Mouse (Mus musculus) heart, postnatal 36 days (tissue): Measurements from ENCODE around the gene Cdc6. TPM values are rescaled to one million over a fixed set of nuclear protein-coding genes. Genes with fewer than 3 reads are reported as not detected.
"Not testable (repeated sequence)": the region's sequence is repeated elsewhere in the genome, so short reads cannot be mapped to it uniquely, and the experiment has no call there.

Experiments used
- DNase-seq, 2 experiments: peaks; one replicate each; pipeline ENCODE4 v3.0.0; 2021 to 2022
- intact Hi-C: fragments of 180-260 bp; cut with DNase I; formaldehyde crosslinking; loops from one replicate; pipeline ENCODE4 v1.15.1; 2025
- total RNA-seq, 2 experiments: library from RNA; stranded (reverse); gene quantifications; 2 replicates each; pipeline ENCODE4 v1.2.3; 2021

The Cdc6 gene
- total RNA-seq, 2 experiments from 2014 or later = 0.14 to 0.49 TPM

- no peak for DNase-seq
- intact Hi-C loops = loop anchor here (1.0 kb wide), 1 partner anchor 41 kb away; no protein-coding TSS in a partner anchor
These were observed 2.0 kb upstream of the Cdc6 start for GRCm38 (mm10) chr11:98905583-98905982.

- intact Hi-C loops = loop anchor here (2.0 kb wide), 1 partner anchor 116 kb away; no protein-coding TSS in a partner anchor
- no peak for DNase-seq
These were observed 551 bp upstream of the Cdc6 start for GRCm38 (mm10) chr11:98907063-98907436.

GRCm38 (mm10) chr11:98909654-98910053, 2.1 kb downstream of the Cdc6 start:
- intact Hi-C loops = loop anchor here (1.0 to 2.0 kb wide), 2 partner anchors 50 to 209 kb away; partner anchors contain the start of gene Csf3
- peak; percentile 59 to 74 for DNase-seq

- DNase-seq = no peak
- intact Hi-C loops = no loop called here
These were observed 2.8 kb downstream of the Cdc6 start for GRCm38 (mm10) chr11:98910415-98910814.

GRCm38 (mm10) chr11:98911498-98911897, 3.9 kb downstream of the Cdc6 start:
- DNase-seq = no peak
- intact Hi-C loops = no loop called here

- intact Hi-C loops = no loop called here
- no peak for DNase-seq
These were observed 6.6 kb downstream of the Cdc6 start for GRCm38 (mm10) chr11:98914196-98914595.

GRCm38 (mm10) chr11:98916376-98916775, 8.8 kb downstream of the Cdc6 start:
- intact Hi-C loops = loop anchor here (5.0 kb wide), 2 partner anchors 106 to 211 kb away; partner anchors contain the start of gene Top2a
- not testable (repeated sequence) for DNase-seq

- no peak for DNase-seq
- intact Hi-C loops = loop anchor here (5.0 kb wide), 2 partner anchors 105 to 210 kb away; partner anchors contain the start of gene Top2a
These were observed 9.9 kb downstream of the Cdc6 start for GRCm38 (mm10) chr11:98917428-98918005.

- intact Hi-C loops = loop anchor here (5.0 kb wide), 2 partner anchors 104 to 209 kb away; partner anchors contain the start of gene Top2a
- peak in 1 of 2 experiments; percentile 56 for DNase-seq
These were observed 10.6 kb downstream of the Cdc6 start for GRCm38 (mm10) chr11:98918231-98918630.

GRCm38 (mm10) chr11:98919009-98919408, 11.4 kb downstream of the Cdc6 start:
- no peak for DNase-seq
- intact Hi-C loops = loop anchor here (5.0 kb wide), 2 partner anchors 103 to 208 kb away; partner anchors contain the start of gene Top2a

GRCm38 (mm10) chr11:98921813-98922212, 14.2 kb downstream of the Cdc6 start:
- intact Hi-C loops = loop anchor here (1.0 to 5.0 kb wide), 3 partner anchors 50 to 229 kb away; no protein-coding TSS in a partner anchor
- DNase-seq = peak in 1 of 2 experiments; percentile 53

- peak; percentile 76 to 77 for DNase-seq
- intact Hi-C loops = loop anchor here (1.0 to 5.0 kb wide), 2 partner anchors 50 to 115 kb away; no protein-coding TSS in a partner anchor
These were observed 14.7 kb downstream of the Cdc6 start for GRCm38 (mm10) chr11:98922307-98922706.

GRCm38 (mm10) chr11:98922851-98923711, 15.5 kb downstream of the Cdc6 start:
- DNase-seq = not testable (repeated sequence)

GRCm38 (mm10) chr11:98924633-98925175, 17.1 kb downstream of the Cdc6 start:
- DNase-seq = no peak
- intact Hi-C loops = loop anchor here (5.0 kb wide), 1 partner anchor 113 kb away; no protein-coding TSS in a partner anchor

More at GRCm38 (mm10) chr11:98922851-98923711, 15.5 kb downstream of the Cdc6 start:
- intact Hi-C loops = loop anchor here (1.0 to 5.0 kb wide), 2 partner anchors 49 to 114 kb away; no protein-coding TSS in a partner anchor

GRCm38 (mm10) chr11:98925265-98925721, 17.7 kb downstream of the Cdc6 start:
- intact Hi-C loops = no loop called here
- DNase-seq = no peak

- no peak for DNase-seq
- intact Hi-C loops = no loop called here
These were observed 18.3 kb downstream of the Cdc6 start for GRCm38 (mm10) chr11:98925868-98926311.

GRCm38 (mm10) chr11:98926553-98926952, 19.0 kb downstream of the Cdc6 start:
- no peak for DNase-seq
- intact Hi-C loops = no loop called here

- no peak for DNase-seq
- intact Hi-C loops = no loop called here
These were observed 20.0 kb downstream of the Cdc6 start, which contains the start of gene Rara for GRCm38 (mm10) chr11:98927438-98928076. TSS of gene Rara (plus strand) at chr11:98927818.

GRCm38 (mm10) chr11:98928186-98928893, 20.7 kb downstream of the Cdc6 start:
- no peak for DNase-seq
- intact Hi-C loops = no loop called here
